Mouse (Mus musculus) megakaryocyte progenitor cell, adult 5-6 weeks (primary cell): Measurements from ENCODE around the gene Vmn1r169. TPM values are rescaled to one million over a fixed set of nuclear protein-coding genes. Genes with fewer than 3 reads are reported as not detected.
"Not testable (repeated sequence)": the region's sequence is repeated elsewhere in the genome, so short reads cannot be mapped to it uniquely, and the experiment has no call there.

Source experiments
- ATAC-seq: replicated peaks from 2 replicates; pipeline ENCODE4 v1.8.0; 2016; ENCODE audit warnings: mild to moderate bottlenecking, moderate TSS enrichment, inconsistent platforms; ENCODE audit not compliant: poor library complexity
- total RNA-seq, 2 experiments: library from RNA; stranded (forward) in 1 of 2; stranded (reverse) in 1 of 2; fragments of 157-497, 149-512 nt in 1 of 2; fragments of 200-1000 nt in 1 of 2; gene quantifications; 2 replicates each; pipeline versions ENCODE4 v1.2.3 to v1.2.4; 2015 to 2017

Gene Vmn1r169
- not detected in 2 replicates for total RNA-seq (2015)
- not detected in 2 replicates for total RNA-seq (2017)

DNA sequence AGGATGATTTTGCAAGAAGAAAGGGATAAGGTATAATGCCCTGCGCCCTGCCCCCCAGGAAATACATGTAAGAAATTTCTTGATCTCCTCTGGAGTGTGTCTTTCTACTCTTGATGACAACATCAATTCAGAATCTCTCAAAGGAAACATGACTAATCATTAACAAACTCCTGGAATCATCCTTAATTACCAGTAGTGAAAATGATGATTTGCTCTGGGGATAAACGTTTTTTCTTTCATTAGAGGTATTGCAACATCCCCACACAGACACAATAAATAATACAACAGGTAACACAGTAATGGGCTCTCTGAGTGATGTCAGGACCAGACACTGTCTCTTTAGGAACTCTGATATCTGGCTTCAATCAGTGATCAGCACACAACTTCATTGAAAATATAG is at the start of gene Vmn1r169:
Gene Vmn1r169, plus strand, starts transcription at position 301 of the 400 bp plus-strand sequence.
- not testable (repeated sequence) for ATAC-seq

DNA sequence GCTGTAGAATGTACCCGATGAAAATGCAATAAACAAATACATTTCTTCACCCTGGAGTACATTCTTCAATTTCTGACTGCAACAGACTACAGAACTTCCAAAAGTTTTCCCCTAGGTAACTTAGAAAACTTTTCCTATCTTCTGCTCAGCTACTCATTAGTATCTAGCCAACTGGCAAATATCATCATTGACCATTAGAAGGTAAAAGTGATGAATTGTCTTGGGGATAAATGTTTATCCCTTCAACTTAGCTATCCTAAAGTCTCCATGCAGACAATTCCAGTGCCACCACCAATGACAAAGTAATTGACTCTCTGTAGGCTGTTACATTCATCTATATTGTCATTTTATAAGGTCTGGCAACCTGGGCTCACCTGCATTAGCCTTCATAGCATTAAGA is 35.9 kb upstream of the Vmn1r169 start, which contains the start of gene Vmn1r168:
Gene Vmn1r168, plus strand, starts transcription at position 301 of the 400 bp plus-strand sequence.
- ATAC-seq, result not testable (repeated sequence)

DNA sequence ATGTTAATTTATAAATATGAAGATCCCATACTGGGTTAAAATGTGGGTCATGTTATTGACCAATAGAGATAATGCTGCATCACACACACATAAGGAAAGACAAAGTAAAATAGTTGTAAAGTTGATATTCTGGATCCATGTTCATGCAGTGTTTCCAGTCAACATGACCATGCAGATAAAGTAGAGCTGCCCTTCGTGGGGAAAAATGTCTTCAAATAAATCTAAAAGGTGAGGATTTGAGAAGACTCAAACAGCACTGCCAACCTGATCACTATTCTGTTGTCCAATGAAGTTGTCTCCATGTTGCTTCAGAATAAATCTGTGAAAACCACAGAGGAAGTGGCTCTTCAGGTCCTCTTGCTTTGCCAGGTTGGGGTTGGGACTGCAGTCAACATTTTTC is 30.5 kb downstream of the Vmn1r169 start, which contains the start of gene Vmn1r170:
Gene Vmn1r170, plus strand, starts transcription at position 301 of the 400 bp plus-strand sequence.
- ATAC-seq, result not testable (repeated sequence)

Other genes with a start within 250 kb of the Vmn1r169 start
- gene Nlrp5, start 189.6 kb upstream of the Vmn1r169 start, total RNA-seq (2015), result not detected in 2 replicates
- gene Nlrp5, start 189.6 kb upstream of the Vmn1r169 start, total RNA-seq (2017), result not detected in 2 replicates
- not detected in 2 replicates for gene Vmn1r167, start 68.3 kb upstream of the Vmn1r169 start, total RNA-seq (2015)
- not detected in 2 replicates for gene Vmn1r167, start 68.3 kb upstream of the Vmn1r169 start, total RNA-seq (2017)
- gene Vmn1r168, start 35.8 kb upstream of the Vmn1r169 start, total RNA-seq (2015), result not detected in 2 replicates
- gene Vmn1r168, start 35.8 kb upstream of the Vmn1r169 start, total RNA-seq (2017), result not detected in 2 replicates
- gene Vmn1r170, start 30.6 kb downstream of the Vmn1r169 start, total RNA-seq (2015), result not detected in 2 replicates
- not detected in 2 replicates for gene Vmn1r170, start 30.6 kb downstream of the Vmn1r169 start, total RNA-seq (2017)
- not detected in 2 replicates for gene Vmn1r171, start 55.2 kb downstream of the Vmn1r169 start, total RNA-seq (2015)
- not detected in 2 replicates for gene Vmn1r171, start 55.2 kb downstream of the Vmn1r169 start, total RNA-seq (2017)
- gene Vmn1r172, start 82.8 kb downstream of the Vmn1r169 start, total RNA-seq (2015), result not detected in 2 replicates
- gene Vmn1r172, start 82.8 kb downstream of the Vmn1r169 start, total RNA-seq (2017), result not detected in 2 replicates
- not detected in 2 replicates for gene Vmn1r173, start 125.2 kb downstream of the Vmn1r169 start, total RNA-seq (2015)
- gene Vmn1r173, start 125.2 kb downstream of the Vmn1r169 start, total RNA-seq (2017), result not detected in 2 replicates
- not detected in 2 replicates for gene Vmn1r174, start 176.7 kb downstream of the Vmn1r169 start, total RNA-seq (2015)
- gene Vmn1r174, start 176.7 kb downstream of the Vmn1r169 start, total RNA-seq (2017), result not detected in 2 replicates
- not detected in 2 replicates for gene Vmn1r175, start 235.1 kb downstream of the Vmn1r169 start, total RNA-seq (2015)
- not detected in 2 replicates for gene Vmn1r175, start 235.1 kb downstream of the Vmn1r169 start, total RNA-seq (2017)